Mouse (Mus musculus): ENCODE results near the gene Dlg1.

The Dlg1 gene

DNA sequence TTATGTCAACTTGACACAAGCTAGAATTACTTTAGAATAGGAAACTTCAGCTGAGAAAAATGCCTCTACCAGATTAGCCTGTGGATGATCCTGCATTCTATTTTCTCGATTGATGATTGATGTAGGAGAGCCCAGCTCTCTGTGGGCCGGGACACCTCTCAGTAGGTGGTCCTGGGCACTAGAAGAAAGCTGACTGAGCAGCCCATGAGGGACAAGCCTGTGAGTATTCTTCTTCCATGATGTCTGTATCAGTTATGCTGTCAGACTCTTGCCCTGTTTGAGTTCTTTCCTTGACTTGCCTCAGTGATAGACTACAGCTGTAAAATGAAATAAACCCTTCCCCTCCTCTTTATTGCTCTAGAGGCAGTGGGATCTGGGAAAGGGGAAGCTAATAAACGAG, 74.5 kb downstream of the Dlg1 start:
- DNase-seq = no peak

DNA sequence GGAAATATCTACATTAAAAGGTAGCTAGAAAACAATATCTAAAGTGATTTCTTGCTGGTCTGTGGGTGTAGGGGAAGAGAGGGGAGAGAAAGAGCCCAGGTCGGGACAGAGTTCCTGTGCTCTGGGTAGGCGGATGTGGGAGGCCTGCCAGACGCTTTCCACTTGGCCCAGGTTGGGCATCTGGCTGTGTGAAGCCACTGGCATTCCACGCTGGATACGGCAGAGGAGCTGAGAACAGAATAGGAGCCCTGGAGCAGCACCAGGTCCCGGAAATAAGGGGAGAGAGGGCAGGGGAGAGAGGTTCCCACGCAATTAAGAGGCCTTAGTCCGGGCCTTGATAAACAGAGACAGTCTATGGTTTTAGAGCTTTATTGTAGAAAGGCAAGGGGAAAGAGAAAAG, 77.0 kb downstream of the Dlg1 start:
- peak in 1 of 2 experiments; percentile 49 for DNase-seq

DNA sequence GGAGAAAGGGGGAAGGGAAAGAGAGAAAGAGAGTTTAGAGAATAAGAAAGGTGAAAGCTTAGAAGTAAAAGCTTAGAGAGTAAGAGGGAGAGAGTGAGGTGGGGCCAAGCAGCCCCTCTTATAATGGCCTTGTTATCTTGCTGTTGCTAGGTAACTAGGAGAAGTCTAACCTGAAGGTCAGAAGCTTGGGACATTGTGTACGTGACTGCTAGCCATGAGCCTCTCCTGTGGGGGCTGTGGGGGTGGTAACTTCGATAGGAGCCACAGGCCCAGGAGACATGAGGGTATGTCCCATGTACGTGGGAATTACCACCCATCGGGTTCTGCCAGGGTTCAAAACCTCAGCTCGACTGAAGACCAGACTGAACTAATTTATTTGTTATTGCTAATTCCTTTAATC, 77.5 kb downstream of the Dlg1 start:
- DNase-seq = no peak

DNA sequence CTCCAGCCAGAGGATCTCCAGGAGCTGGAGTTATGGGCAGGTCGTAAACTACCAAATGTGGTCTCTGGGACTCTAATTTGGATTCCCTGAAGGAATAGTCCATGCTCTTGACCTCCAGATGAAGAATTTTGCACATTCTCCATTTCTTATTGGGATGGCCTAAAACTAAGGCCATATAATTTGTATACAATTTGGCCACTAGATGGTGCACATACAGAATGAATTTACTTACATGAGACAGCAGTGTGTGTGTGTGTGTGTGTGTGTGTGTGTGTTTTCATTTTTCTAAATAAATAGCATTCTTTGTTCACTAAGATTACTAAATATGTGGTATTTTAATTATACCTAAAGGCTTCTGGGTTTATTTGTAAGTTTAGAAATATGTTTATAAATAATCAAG, 87.3 kb downstream of the Dlg1 start:
- peak; percentile 55 to 78 for DNase-seq

DNA sequence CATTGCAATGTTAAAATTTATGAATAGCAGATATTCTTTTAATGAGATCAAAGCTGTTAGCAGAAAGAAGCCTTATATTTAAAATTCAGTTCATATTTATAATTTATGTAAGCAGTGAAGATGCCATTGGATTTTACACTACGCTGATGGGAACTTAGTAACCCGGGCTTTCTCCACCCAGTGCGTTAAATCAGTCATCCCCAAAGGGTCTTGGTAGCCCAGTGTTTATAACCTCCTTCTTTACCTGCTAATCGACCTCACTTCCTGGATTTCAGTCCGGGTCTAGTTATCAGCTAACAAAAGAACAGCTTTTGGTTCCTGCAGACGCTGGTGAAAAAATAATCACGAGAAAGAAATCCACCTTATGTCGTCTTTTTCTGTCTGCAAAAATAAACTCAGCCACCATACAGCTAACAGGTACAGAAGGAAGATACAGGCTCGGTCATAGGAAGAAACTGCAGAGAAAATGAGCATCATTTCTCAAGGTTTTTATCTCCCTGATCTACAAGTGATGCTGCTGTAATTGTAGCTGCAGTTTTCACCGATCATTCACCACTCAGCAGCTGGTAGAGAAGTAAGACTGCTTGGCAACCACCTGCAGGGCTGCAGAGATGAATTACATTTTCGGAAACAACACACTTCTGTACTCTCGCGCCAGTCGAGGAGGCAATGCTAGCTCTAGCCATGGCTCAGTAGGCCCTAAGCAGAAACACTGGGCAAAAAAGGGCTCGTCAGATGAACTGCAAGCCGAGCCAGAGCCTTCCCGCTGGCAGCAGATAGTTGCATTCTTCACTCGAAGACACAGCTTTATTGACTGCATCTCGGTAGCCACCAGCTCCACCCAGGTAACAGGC, 91.2 kb downstream of the Dlg1 start:
- peak; percentile 54 to 61 for DNase-seq

DNA sequence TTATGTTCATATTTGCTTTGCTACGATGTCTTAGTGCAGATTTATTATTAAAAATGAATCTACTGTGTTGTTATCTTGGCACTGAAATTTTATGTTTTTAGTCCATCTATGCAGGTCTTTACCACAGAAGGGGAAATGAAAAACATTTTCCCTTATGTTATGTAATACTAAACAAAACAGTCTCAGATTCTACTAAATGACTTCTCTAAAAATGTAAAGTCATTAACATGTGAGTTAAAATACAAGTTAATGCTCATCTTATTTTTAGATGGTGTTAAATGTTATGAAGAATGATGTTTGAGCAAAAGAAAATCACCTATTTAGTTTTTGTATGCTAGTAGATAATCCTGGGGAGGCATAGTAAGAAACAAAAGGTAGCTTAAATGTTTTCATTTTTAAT, 91.8 kb downstream of the Dlg1 start:
- DNase-seq = no peak

DNA sequence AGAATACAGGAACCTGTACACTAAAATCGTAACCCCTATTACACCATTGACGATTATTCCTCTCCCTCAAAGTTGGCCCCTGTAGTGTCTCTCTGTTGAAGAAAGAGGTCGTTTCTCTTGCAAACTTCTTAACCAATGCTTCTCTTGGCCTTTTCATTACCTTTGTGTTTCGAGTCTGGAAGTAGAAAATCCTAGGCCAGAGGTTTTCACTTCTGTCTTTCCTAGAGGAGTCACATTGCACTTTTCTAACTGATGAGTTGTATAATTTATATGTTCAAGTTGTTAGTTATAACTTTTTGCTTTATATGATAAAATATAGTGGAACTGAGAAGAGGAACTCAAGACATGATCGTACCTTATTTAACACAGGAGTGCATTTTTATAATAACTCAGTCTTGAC, 93.2 kb downstream of the Dlg1 start:
- DNase-seq = no peak

DNA sequence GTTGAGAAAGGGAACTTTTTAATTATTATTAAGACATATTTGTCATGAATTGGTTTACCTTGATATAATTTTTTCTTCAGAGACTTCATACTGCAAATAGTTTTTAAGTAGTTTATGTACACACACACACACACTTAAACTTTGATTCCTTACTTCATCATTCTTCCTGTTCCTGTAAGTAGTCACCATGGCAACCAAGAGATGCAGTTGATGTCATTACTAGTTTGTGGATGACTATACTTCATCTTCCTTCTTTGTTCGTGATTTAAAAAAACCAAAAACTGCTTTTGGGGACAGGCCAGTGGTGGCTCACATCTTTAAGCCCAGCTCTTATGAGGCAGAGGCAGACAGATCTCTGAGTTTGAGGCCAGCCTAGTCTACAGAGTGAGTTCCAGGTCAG, 94.4 kb downstream of the Dlg1 start:
- no peak for DNase-seq

DNA sequence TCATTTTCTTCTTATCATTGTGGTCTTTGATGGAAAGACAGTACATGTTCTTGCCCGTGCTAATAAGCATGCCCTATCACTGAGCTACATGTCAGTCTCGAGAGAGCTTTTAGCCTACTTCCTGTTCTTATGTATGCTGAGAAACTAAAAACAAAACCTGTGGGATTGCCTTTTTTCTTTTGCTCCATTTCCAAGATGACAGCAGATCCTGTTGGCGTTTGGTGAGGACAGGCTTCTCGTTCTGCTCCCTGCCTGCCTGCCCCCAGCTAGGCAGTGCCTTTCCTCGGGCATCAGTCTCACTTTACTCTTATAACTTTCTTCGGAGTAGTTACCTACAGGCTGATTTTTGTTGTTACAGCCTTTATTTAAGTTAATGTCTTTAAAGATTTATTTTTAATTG, 96.2 kb downstream of the Dlg1 start:
- no peak for DNase-seq

DNA sequence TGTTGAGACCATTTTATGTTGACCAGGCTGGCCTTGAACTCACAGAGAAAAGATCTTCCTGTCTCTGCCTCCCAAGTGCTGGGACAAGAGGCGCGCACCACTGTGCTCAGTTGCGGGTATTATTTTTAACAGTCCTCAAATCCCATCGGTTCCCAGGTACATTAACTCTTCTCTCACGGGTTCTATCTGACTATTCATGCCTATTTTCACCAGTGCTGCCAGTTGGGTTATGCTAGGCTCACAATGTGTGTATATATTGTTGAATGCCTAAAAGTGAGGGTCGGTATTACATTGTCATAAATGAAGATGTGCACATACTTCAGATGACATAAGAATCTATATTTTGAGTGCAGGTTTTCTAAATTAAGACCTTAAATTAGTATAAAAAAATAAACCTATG, 103.1 kb downstream of the Dlg1 start:
- DNase-seq = no peak

DNA sequence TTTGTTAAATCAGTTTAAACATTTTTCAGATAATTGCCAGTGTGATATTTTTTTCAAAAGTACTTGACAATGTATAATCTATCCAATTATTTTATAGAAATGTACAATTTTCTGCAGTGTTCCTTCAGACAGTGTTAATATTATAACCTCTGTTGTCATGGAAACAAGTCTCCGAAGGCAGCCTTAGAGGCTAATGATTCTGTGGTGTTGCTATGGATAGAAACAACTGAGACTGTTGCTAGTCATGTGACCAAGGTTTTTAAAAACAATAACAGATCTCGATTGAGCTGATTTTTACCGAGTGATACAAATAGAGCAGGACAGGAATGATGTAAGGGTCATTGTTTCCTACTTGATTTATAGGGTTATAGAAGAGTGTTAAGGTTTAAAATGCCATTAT, 103.5 kb downstream of the Dlg1 start:
- DNase-seq = no peak

DNA sequence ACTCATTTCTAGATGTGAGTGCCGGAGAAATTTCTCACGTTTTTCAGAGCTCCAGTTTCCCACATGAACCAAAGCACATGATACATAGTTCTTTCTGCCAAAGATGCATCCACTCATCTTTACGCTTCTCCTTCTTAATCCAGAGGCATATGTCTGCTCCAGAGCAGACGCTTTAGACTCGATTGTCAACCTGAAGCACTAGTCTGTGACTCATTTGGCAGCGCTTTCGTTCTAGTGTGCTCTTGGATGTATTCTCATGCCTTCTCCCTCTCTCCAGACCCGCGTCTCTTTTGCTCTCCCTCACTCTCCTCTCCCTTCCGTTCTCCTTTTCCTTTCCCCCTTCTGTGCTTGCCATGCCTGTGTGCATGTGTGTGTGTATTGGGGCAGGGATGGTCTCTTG, 112.7 kb downstream of the Dlg1 start:
- no peak for DNase-seq

DNA sequence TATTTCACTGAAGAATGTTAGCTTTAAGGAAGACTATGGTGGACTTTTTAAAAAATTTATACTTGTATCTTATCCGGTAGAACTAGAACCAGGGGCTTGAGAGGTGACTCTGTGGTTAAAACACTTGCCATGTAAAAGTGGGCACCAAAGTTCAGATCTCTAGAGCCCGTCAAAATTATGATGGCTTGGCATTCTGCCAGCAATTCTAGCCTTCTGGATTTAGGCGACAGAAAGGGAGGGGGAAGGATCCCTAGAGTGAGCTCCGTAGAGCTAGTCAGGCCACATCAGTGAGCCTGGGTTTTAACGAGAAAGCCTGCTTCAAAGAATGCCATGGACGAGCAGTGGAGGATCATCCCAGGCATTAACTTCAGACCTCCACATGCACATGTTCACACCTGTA, 117.8 kb downstream of the Dlg1 start:
- peak; percentile 31 to 35 for DNase-seq

DNA sequence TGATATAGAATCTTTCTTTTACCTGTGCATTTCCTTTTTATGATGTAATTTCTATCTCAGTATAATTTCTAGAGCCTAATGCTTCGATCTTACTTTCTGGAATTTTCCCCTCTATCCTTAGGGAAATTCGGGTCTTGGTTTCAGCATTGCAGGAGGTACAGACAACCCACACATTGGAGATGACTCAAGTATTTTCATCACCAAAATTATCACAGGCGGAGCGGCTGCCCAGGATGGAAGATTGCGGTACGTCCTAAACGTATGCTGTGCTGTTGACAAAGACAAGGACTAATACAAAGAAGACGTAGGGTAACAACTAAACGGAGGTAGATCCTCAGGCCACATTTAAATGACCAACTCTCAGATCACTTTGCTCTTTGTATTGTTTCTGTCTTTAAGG, 126.8 kb downstream of the Dlg1 start:
- DNase-seq = no peak

DNA sequence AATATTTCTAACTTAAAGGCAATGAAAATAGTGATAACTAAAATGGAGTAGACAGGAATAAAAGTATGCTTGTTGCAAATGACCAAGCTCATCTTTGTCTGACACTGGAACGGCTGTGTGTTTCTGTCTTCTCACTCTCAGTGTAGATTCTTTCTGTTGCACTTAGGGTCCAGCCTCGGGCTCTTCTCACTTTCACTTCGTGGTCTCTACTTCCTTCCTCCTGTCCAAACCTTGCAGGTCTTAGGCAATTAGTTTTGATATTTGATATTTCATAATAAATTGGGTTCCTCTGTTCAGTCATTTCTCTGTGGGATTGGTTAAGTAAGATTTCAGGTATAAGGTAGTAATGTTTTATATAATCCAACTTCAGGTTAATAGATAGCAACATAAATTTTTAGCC, 140.4 kb downstream of the Dlg1 start:
- no peak for DNase-seq

DNA sequence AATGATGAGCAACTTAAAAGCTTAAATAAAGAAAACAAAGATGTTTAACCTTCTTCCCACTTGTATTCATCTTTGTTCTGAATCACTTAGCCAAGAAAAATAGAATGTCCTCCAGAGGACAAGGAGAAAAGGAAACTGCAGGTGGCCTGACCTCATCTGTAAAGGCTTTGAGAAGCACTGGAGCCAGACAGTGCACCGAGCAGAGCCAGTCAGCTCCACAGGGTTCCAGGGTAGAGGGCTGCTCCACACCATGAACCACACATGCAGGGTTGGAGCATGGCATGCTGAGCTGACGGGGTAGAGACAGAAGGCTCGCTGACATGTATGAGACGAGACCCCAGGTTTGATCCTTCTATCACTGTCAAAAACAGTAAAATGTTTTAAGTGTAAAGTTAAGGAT, 162.8 kb downstream of the Dlg1 start:
- DNase-seq = peak; percentile 16 to 33

DNA sequence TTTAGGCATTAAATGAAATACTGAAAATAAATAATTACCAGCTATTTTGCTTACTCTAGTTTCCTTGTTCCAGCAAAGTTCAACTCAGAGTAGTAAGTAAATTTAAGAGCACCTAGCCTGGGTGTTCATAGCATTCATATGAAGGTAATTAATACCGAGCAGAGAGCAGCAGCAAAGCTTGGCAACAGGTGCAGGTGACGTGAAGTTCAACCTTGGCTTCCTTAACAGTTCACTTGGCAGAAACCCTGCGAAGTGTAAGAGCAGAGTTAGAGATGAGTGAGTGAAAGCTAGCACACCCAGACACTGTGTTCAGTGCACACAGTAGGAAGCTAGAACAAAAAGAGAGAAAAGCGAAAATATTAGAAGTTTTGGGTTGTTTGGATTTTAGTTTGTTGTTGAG, 167.5 kb downstream of the Dlg1 start:
- no peak for DNase-seq

DNA sequence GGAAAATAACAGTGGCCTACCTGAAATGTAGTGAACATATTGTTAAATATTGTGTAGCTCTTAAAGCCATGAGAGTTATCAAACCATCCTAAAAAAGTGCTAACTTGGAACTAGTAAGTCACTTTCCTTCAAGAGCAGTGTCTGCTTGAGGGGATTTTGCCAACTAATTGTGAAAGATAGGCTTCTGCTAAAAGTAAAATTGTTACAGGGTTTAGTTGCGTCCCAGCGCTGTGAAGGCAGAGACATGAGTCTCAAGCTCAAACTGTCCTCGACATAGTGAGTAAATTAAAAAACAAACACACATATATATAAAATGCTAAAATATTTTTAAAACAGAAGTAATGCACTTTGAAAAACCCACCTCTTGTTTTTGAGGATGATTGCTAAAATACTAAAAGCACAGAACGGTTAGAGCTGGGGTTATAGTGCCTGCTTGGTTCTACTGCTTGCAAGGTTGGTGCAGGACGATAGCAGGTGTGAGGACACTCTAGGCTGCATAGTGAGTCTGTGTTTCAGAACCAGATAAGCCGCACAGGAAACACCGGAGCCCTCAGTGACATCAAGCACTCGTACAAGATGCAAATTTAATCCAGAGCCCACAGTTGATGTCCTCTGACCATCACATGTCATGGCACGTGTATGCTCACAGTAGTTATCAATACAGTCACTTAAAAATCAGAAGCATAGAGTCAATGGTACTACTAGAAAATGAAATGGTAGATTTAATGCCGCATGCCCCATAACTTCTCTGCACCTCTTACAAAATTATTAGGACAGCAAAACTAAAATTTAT, 169.6 kb downstream of the Dlg1 start:
- no peak for DNase-seq

DNA sequence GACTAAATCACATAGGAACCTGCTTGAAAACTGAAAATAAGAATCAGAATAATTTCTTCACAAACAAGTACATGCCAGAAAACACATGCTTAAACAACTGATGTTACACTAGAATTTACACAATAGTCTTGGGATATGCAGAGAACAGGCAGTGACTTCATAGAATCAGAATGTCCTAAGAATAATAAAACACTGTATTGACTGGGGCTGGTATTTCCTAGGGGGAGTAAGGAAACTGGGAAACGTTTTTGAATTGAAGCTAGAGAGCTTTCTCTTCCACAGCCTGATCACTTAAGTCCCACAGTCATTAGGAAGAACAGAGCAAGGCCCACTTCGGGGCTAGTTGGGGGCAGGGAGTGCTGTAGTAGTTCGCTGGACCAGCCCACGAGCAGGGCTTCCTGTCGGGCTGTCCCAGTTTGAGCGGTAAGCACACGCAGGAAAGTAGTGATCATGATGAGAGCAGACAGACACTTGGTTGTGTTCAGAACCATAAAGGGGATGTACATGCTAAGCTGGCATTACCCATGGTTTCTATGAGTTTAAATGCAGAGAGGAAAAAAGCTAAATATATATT, 170.9 kb downstream of the Dlg1 start:
- no peak for DNase-seq

DNA sequence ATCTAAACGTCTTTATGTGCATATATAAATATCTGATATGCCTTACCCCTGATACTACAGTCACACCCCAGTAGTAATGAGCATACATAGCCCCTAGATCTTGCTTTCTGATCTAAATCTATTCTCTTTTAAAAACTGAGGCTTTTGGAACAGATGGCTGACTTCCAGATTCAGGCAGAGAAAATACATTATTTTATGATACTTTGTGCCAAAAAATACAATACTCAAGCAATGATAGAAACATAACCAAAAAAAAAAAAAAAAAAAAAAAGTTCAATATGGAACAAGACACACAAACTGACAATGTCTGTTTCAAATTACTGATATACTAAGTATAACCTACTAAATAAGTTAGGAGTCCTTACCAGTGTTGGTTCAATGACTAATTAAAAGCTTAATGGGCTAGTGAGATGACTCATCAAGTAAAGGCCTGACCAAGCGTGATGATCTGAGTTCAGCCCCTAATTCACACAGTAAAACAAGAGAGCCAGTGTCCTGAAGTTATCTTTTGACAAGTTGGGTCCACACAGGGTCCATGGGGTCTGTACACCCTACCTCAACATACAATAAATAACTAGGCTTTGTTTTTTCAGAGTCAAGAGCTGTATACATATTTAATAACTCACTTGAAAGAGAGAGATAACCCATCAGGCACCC, 171.5 kb downstream of the Dlg1 start:
- no peak for DNase-seq

DNA sequence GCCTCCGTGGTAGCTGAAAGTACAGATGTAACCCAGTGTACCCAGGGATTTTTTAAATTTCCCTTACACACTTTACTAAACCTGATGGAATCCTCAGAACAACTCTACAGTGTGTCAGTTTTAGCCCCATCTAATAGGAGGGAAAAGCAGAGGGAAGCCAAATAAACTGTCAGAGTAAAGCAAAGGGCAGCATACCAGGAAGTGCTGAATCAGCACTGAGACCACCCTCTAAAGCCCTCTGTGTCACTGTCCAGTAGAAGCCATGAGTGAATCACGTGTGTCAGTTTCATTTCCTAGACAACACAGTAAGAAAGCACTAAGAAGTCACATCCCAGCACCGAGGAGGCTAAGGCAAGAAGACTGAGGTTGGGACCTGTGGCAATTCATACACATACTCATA, 174.1 kb downstream of the Dlg1 start:
- no peak for DNase-seq

DNA sequence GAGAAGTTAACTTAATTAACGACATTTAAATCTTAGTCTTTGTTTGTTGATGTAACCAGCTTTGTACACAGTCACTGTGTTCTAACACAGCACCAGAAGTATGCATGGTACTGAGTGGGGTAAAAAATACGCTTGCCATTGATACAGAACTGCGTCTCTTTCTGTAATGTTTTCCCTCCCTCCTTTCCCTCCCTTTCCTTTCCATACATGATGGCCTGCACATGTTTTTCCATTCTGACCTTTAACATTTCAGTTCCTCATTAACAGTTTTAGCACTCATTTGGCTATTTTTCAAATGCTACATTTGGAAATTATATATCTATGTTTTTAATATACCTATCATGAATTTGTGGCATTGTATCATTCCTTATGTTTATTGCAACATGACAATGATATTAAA, 181.0 kb downstream of the Dlg1 start:
- DNase-seq = no peak

DNA sequence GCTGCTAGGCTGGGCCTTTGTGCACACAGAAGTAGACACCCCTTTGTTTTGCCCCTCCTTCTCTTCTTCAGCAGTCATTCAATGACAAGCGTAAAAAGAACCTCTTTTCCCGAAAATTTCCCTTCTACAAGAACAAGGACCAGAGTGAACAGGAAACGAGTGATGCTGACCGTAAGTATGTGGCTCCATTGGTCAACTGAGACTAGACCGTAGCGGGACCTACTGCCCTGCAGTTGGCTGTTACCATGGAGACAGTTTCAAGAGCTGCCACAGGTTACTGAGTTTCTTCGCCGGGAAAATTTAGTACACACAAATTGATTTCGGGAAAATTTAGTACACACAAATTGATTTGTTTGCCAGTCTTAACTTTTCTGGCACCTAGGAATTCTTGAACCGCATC, 183.5 kb downstream of the Dlg1 start:
- no peak for DNase-seq

DNA sequence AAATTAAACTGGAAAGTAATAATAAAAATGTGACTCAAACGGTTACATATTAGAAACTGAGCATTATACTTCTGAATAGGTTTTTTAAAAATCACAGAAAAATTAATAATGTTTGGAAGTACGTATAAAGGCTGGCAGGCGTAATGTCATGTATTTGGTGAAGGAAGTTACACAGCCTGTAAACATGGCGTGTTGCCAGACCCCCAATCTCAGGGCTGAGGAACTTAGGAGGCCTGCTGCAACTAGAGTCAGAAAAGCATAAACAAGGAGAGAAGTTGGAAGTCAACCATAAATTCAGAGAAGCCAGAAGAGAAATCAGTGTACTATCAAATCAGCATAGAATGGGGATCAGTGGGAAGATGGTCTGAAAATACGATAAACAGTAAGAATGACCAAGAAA, 200.7 kb downstream of the Dlg1 start:
- no peak for DNase-seq
